Mouse (Mus musculus): Measurements from ENCODE around the gene Cyp4a31. TPM values are rescaled to one million over a fixed set of nuclear protein-coding genes. Genes with fewer than 3 reads are reported as not detected.
"Not testable (repeated sequence)": the region's sequence is repeated elsewhere in the genome, so short reads cannot be mapped to it uniquely, and the experiment has no call there.

Cyp4a31 gene
- total and polyA plus RNA-seq, 2 experiments: 7.3 to 8.3 TPM

DNA sequence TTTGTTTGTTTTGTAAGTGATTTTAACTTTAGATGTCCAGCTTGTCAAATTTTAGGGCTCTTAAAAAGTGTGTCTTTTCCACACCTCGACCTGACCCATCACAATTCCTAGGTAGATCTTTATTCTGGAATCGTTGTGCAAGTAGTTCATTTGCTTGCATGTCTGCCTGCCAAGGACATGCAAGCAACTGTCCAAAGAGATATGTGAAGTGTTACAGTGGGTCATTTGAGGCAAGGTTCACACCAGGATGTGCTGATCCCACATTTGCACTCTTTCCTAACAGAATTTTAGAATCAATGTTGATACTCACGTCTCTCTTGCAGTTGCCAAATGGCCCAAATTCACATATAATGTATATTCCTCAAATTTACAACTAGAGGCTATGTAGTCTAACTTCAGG, 11.8 kb downstream of the Cyp4a31 start:
- peak; percentile 86 for DNase-seq (ENCODE audit: extremely low read depth, low read depth, low spot score)
- TF ChIP-seq CTCF (IDR thresholded peaks at IDR 0.05; ENCODE audit: low read depth, low read length): no peak
- no peak for TF ChIP-seq POLR2A (IDR thresholded peaks at IDR 0.05; ENCODE audit: extremely low read depth, insufficient read depth, low read length)
- 22% methylated on average over 3 of the region's 3 CpGs for WGBS
- H3K4me1 ChIP-seq (ENCODE audit: control insufficient read depth, insufficient read depth, low read length): peaks cover 4% of the 10 kb centered on the region; the same call in 1 of the 2 replicates
- H3K27ac ChIP-seq (replicated peaks; ENCODE audit: insufficient read depth, low read depth, low read length): no peak overlapping the region
- no peaks in the 10 kb centered on the region for H3K27me3 ChIP-seq (ENCODE audit: control insufficient read depth, insufficient read depth, low read length)
- H3K36me3 ChIP-seq (ENCODE audit: control insufficient read depth, insufficient read depth, low read length): no peaks in the 10 kb centered on the region
- H3K4me3 ChIP-seq (ENCODE audit: insufficient read depth, low read depth, low read length): no peak overlapping the region
- no peak overlapping the region for H3K9ac ChIP-seq (ENCODE audit: low read depth, low read length)
- H3K79me2 ChIP-seq (ENCODE audit: control insufficient read depth, insufficient read depth, low read length): no peaks in the 10 kb centered on the region

GRCm38 (mm10) chr4:115575776-115576175, 12.3 kb downstream of the Cyp4a31 start:
- Histone ChIP-seq H3K27ac (replicated peaks; ENCODE audit: insufficient read depth, low read depth, low read length) (no peak overlapping the region), H3K4me3 (ENCODE audit: insufficient read depth, low read depth, low read length) (no peak overlapping the region), H3K4me1 (ENCODE audit: control insufficient read depth, insufficient read depth, low read length) (peaks cover 4% of the 10 kb centered on the region; the same call in 1 of the 2 replicates), H3K36me3 (ENCODE audit: control insufficient read depth, insufficient read depth, low read length) (no peaks in the 10 kb centered on the region), H3K9ac (ENCODE audit: low read depth, low read length) (no peak overlapping the region), H3K27me3 (ENCODE audit: control insufficient read depth, insufficient read depth, low read length) (no peaks in the 10 kb centered on the region), H3K79me2 (ENCODE audit: control insufficient read depth, insufficient read depth, low read length) (no peaks in the 10 kb centered on the region)
- DNase-seq (ENCODE audit: extremely low read depth, low read depth, low spot score): peak; percentile 78
- whole genome bisulfite sequencing: 10% methylated on average over 2 of the region's 2 CpGs
- TF ChIP-seq POLR2A (IDR thresholded peaks at IDR 0.05; ENCODE audit: extremely low read depth, insufficient read depth, low read length) (no peak), CTCF (IDR thresholded peaks at IDR 0.05; ENCODE audit: low read depth, low read length) (no peak)

DNA sequence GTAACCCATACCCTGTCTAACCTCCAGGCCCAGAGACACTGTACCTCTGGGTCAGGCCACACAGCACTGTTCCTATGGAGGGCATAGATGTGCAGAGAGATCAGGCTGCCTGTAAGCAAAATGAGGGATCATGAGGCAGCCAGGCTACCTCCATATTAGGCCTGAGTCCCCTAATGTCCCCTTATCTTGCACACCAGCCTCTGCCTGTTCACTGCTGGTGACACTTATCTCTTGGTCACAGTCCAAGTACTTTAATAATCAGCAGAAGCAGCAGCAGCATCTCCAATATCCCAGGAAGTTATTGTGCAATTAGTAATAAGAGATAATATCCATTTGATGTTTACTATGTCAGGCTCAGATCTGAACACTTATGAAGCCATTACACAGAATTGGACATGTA, 19.6 kb downstream of the Cyp4a31 start:
- H3K79me2 ChIP-seq (ENCODE audit: control insufficient read depth, insufficient read depth, low read length): no peaks in the 10 kb centered on the region
- H3K9ac ChIP-seq (ENCODE audit: low read depth, low read length): no peak overlapping the region
- no peaks in the 10 kb centered on the region for H3K4me1 ChIP-seq (ENCODE audit: control insufficient read depth, insufficient read depth, low read length)
- H3K27ac ChIP-seq (replicated peaks; ENCODE audit: insufficient read depth, low read depth, low read length): no peak overlapping the region
- TF ChIP-seq CTCF (IDR thresholded peaks at IDR 0.05; ENCODE audit: low read depth, low read length) (no peak), POLR2A (IDR thresholded peaks at IDR 0.05; ENCODE audit: extremely low read depth, insufficient read depth, low read length) (no peak)
- no peak for DNase-seq (ENCODE audit: extremely low read depth, low read depth, low spot score)
- H3K27me3 ChIP-seq (ENCODE audit: control insufficient read depth, insufficient read depth, low read length): no peaks in the 10 kb centered on the region
- no peaks in the 10 kb centered on the region for H3K36me3 ChIP-seq (ENCODE audit: control insufficient read depth, insufficient read depth, low read length)
- no peak overlapping the region for H3K4me3 ChIP-seq (ENCODE audit: insufficient read depth, low read depth, low read length)

- H3K27ac ChIP-seq (replicated peaks; ENCODE audit: insufficient read depth, low read depth, low read length): no peak overlapping the region
- 33% methylated on average over 1 of the region's 1 CpGs for WGBS
- DNase-seq (ENCODE audit: extremely low read depth, low read depth, low spot score): peak; percentile 78
- H3K4me3 ChIP-seq (ENCODE audit: insufficient read depth, low read depth, low read length): no peak overlapping the region
- no peaks in the 10 kb centered on the region for H3K79me2 ChIP-seq (ENCODE audit: control insufficient read depth, insufficient read depth, low read length)
- peaks cover 12% of the 10 kb centered on the region for H3K4me1 ChIP-seq (ENCODE audit: control insufficient read depth, insufficient read depth, low read length)
- no peaks in the 10 kb centered on the region for H3K27me3 ChIP-seq (ENCODE audit: control insufficient read depth, insufficient read depth, low read length)
- no peak overlapping the region for H3K9ac ChIP-seq (ENCODE audit: low read depth, low read length)
- no peaks in the 10 kb centered on the region; the same call in 1 of the 2 replicates for H3K36me3 ChIP-seq (ENCODE audit: control insufficient read depth, insufficient read depth, low read length)
- TF ChIP-seq POLR2A (IDR thresholded peaks at IDR 0.05; ENCODE audit: extremely low read depth, insufficient read depth, low read length): no peak
- no peak for TF ChIP-seq CTCF (IDR thresholded peaks at IDR 0.05; ENCODE audit: low read depth, low read length)
Observed at GRCm38 (mm10) chr4:115596357-115596756, 32.9 kb downstream of the Cyp4a31 start.

DNA sequence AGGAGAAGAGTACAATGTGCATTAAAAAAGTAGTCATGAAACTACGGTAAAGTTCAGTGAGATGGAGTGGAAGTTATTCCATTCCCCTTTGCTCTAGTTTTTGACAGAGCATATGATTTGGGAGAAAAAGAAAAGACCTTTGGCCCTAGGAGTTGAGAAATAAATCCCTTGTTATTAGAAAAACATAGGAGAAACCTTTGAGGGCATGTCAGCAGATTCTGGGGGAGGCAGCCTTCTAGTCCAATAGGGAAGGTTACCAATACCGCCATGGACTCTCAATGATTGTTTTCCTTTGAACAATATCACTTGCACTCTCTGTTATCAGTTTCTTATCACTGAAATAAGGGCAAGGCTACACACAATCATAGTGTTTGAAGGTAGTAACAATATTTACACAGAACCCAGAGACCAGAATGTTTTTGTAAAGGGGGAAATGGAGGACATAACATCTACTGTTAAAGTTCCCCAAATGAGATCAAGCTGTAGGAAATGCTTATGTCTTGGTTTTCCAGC, 33.4 kb downstream of the Cyp4a31 start:
- peaks cover 12% of the 10 kb centered on the region for H3K4me1 ChIP-seq (ENCODE audit: control insufficient read depth, insufficient read depth, low read length)
- peak overlapping the region; percentile 97 for H3K27ac ChIP-seq (replicated peaks; ENCODE audit: insufficient read depth, low read depth, low read length)
- H3K79me2 ChIP-seq (ENCODE audit: control insufficient read depth, insufficient read depth, low read length): no peaks in the 10 kb centered on the region
- DNase-seq (ENCODE audit: extremely low read depth, low read depth, low spot score): peak; percentile 92
- WGBS: 22% methylated on average over 2 of the region's 2 CpGs
- TF ChIP-seq POLR2A (IDR thresholded peaks at IDR 0.05; ENCODE audit: extremely low read depth, insufficient read depth, low read length) (no peak), CTCF (IDR thresholded peaks at IDR 0.05; ENCODE audit: low read depth, low read length) (no peak)
- no peak overlapping the region for H3K4me3 ChIP-seq (ENCODE audit: insufficient read depth, low read depth, low read length)
- peaks cover 2% of the 10 kb centered on the region; the same call in 1 of the 2 replicates for H3K36me3 ChIP-seq (ENCODE audit: control insufficient read depth, insufficient read depth, low read length)
- no peaks in the 10 kb centered on the region for H3K27me3 ChIP-seq (ENCODE audit: control insufficient read depth, insufficient read depth, low read length)
- no peak overlapping the region for H3K9ac ChIP-seq (ENCODE audit: low read depth, low read length)

- peak; percentile 93 for DNase-seq (ENCODE audit: extremely low read depth, low read depth, low spot score)
- H3K4me3 ChIP-seq (ENCODE audit: insufficient read depth, low read depth, low read length): peak within 1 kb of the TSS; percentile 67
- peak within 1 kb of the TSS; percentile 71 for H3K9ac ChIP-seq (ENCODE audit: low read depth, low read length)
- H3K36me3 ChIP-seq (ENCODE audit: control insufficient read depth, insufficient read depth, low read length): peaks cover 14% of the 10 kb centered on the region
- not testable (repeated sequence) for H3K27me3 ChIP-seq (ENCODE audit: control insufficient read depth, insufficient read depth, low read length); H3K79me2 ChIP-seq (ENCODE audit: control insufficient read depth, insufficient read depth, low read length)
- H3K4me1 ChIP-seq (ENCODE audit: control insufficient read depth, insufficient read depth, low read length): peaks cover 13% of the 10 kb centered on the region
- peak within 1 kb of the TSS; percentile 95 for H3K27ac ChIP-seq (replicated peaks; ENCODE audit: insufficient read depth, low read depth, low read length)
- 29% methylated on average over 8 of the region's 8 CpGs for WGBS
Observed at GRCm38 (mm10) chr4:115600611-115601010, 37.2 kb downstream of the Cyp4a31 start, which contains the start of gene Cyp4a32. Gene Cyp4a32, plus strand, starts transcription at chr4:115600969.
